Mouse (Mus musculus) G1E (cell line): ENCODE data around the gene Fhl3. TPM values are rescaled to one million over a fixed set of nuclear protein-coding genes. Genes with fewer than 3 reads are reported as not detected.
A peak's percentile ranks its signal among the peaks of the same experiment; 100 is the strongest.
"Not testable (repeated sequence)": the region's sequence is repeated elsewhere in the genome, so short reads cannot be mapped to it uniquely, and the experiment has no call there.

Source experiments
- ATAC-seq: 2 replicates; pipeline ENCODE4 v1.8.0; 2016; ENCODE audit warnings: mild to moderate bottlenecking; ENCODE audit not compliant: insufficient number of reproducible peaks, poor library complexity, low FRiP score, severe bottlenecking; ENCODE audit errors: extremely low read depth
- DNase-seq: peaks from one replicate; pipeline ENCODE4 v3.0.0; 2012; ENCODE audit warnings: low spot score
- H3K27me3 ChIP-seq: 2 replicates; pipeline ENCODE4 v1.6.1; 2012; ENCODE audit warnings: mild to moderate bottlenecking, low read length, inconsistent platforms; ENCODE audit not compliant: insufficient read depth
- H3K36me3 ChIP-seq: replicated peaks from 2 replicates; pipeline ENCODE3; 2012; ENCODE audit warnings: mild to moderate bottlenecking, inconsistent platforms
- H3K4me1 ChIP-seq: 2 replicates; pipeline ENCODE4 v1.6.1; 2012; ENCODE audit warnings: low read depth, low read length, inconsistent platforms, mixed read lengths; ENCODE audit not compliant: insufficient read depth
- H3K4me3 ChIP-seq: 2 replicates; pipeline ENCODE4 v1.5.1; 2012; ENCODE audit warnings: low read depth, mild to moderate bottlenecking, inconsistent platforms, low read length, moderate library complexity, mixed read lengths
- H3K9me3 ChIP-seq: replicated peaks from 2 replicates; pipeline ENCODE4 v1.6.1; 2012; ENCODE audit warnings: inconsistent platforms
- CTCF ChIP-seq: IDR thresholded peaks from 2 replicates; pipeline ENCODE4 v1.5.1; 2012; ENCODE audit warnings: low read depth, low read length, inconsistent platforms, mixed read lengths
- GATA1 ChIP-seq: IDR thresholded peaks from 2 replicates; pipeline ENCODE4 v1.6.1; 2012; ENCODE audit warnings: borderline replicate concordance, low read length, inconsistent platforms, mixed read lengths
- GATA2 ChIP-seq: IDR thresholded peaks from 2 replicates; pipeline ENCODE4 v1.6.1; 2012; ENCODE audit warnings: low read depth, low read length, inconsistent platforms, borderline replicate concordance
- POLR2AphosphoS5 ChIP-seq: IDR thresholded peaks from 2 replicates; pipeline ENCODE4 v1.6.1; 2012; ENCODE audit warnings: low read depth, low read length, inconsistent platforms; ENCODE audit not compliant: insufficient replicate concordance
- TAL1 ChIP-seq: conservative IDR thresholded peaks from 2 replicates; pipeline ENCODE4 v1.6.1; 2012; ENCODE audit warnings: low read depth, low read length, inconsistent platforms, mixed read lengths
- polyA plus RNA-seq: library from polyadenylated mRNA; stranded (reverse); fragments of >175 nt; gene quantifications from 2 replicates; pipeline ENCODE4 v1.2.3, GENCODE M21; 2012
- total RNA-seq, 2 experiments: library from RNA; stranded (forward) in 1 of 2; stranded (reverse) in 1 of 2; fragments of 200-1000 nt in 1 of 2; fragments of >200 nt in 1 of 2; fragmentation: Nextera tagmentation in 1 of 2; gene quantifications; 2 replicates each; pipeline ENCODE4 v1.2.3; 2014 to 2017

Fhl3 gene
- total and polyA plus RNA-seq, 3 experiments: 15.2 to 27.6 (median 22.9) TPM

- peak overlapping the region; percentile 68; the same call in 1 of the 2 replicates for H3K4me3 ChIP-seq
- ATAC-seq (peak; percentile 52), DNase-seq (peak; percentile 59)
- H3K27me3 ChIP-seq: no peaks in the 10 kb centered on the region
- peaks cover 57% of the 10 kb centered on the region for H3K36me3 ChIP-seq
- TF ChIP-seq POLR2AphosphoS5 (no peak), GATA2 (no peak), TAL1 (no peak), CTCF (no peak), GATA1 (no peak)
- H3K9me3 ChIP-seq: peaks cover 4% of the 10 kb centered on the region; the same call in 1 of the 2 replicates
- H3K4me1 ChIP-seq: peaks cover 79% of the 10 kb centered on the region
Observed at GRCm38 (mm10) chr4:124703406-124703805, 2.9 kb downstream of the Fhl3 start.

GRCm38 (mm10) chr4:124703881-124704796, 3.6 kb downstream of the Fhl3 start:
- ATAC-seq (no peak), DNase-seq (no peak)
- H3K27me3 ChIP-seq: no peaks in the 10 kb centered on the region
- peak overlapping the region; percentile 68; the same call in 1 of the 2 replicates for H3K4me3 ChIP-seq
- H3K9me3 ChIP-seq: peaks cover 4% of the 10 kb centered on the region; the same call in 1 of the 2 replicates
- TF ChIP-seq CTCF (no peak), TAL1 (no peak), GATA2 (no peak), POLR2AphosphoS5 (no peak), GATA1 (no peak)
- peaks cover 86% of the 10 kb centered on the region for H3K4me1 ChIP-seq
- H3K36me3 ChIP-seq: peaks cover 54% of the 10 kb centered on the region

GRCm38 (mm10) chr4:124704797-124705474, 4.4 kb downstream of the Fhl3 start:
- Histone ChIP-seq H3K27me3 (no peaks in the 10 kb centered on the region), H3K36me3 (peaks cover 55% of the 10 kb centered on the region), H3K4me3 (peak overlapping the region; percentile 31; the same call in 1 of the 2 replicates), H3K9me3 (peaks cover 4% of the 10 kb centered on the region; the same call in 1 of the 2 replicates), H3K4me1 (peaks cover 86% of the 10 kb centered on the region)
- no peak for DNase-seq
- TF ChIP-seq CTCF (no peak), TAL1 (no peak), GATA2 (no peak), POLR2AphosphoS5 (no peak), GATA1 (no peak)
- ATAC-seq: no peak

DNA sequence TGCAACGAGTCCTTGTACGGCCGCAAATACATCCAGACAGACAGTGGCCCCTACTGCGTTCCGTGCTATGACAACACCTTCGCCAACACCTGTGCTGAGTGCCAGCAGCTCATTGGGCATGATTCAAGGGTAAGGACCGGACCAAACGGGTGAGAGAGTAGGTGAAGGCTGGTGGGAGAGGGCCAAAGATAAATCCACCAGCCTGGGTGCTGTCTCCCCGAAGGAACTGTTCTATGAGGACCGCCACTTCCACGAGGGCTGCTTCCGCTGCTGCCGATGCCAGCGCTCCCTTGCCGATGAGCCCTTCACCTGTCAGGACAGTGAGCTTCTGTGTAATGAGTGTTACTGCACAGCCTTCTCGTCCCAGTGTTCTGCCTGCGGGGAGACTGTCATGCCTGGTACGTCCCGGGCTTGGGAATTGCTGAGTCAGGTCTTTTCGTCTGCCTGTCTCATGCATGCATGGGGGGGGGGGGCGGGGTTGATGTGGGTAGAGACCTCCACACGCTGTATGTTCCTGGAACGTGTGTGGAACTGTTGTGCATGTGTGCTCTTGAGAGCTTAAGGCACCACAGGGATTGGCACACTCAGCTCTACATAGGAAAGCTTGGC, 5.3 kb downstream of the Fhl3 start:
- peaks cover 89% of the 10 kb centered on the region for H3K4me1 ChIP-seq
- peaks cover 4% of the 10 kb centered on the region; the same call in 1 of the 2 replicates for H3K9me3 ChIP-seq
- no peak for TF ChIP-seq TAL1
- TF ChIP-seq GATA2: no peak
- H3K4me3 ChIP-seq: no peak overlapping the region; the same call in 1 of the 2 replicates
- ATAC-seq (no peak), DNase-seq (no peak)
- H3K36me3 ChIP-seq: peaks cover 58% of the 10 kb centered on the region
- no peaks in the 10 kb centered on the region for H3K27me3 ChIP-seq

- Histone ChIP-seq H3K36me3 (peaks cover 57% of the 10 kb centered on the region), H3K4me1 (peaks cover 78% of the 10 kb centered on the region), H3K4me3 (peak overlapping the region; percentile 23; the same call in 1 of the 2 replicates)
- not testable (repeated sequence) for ATAC-seq, H3K27me3 ChIP-seq, H3K9me3 ChIP-seq, DNase-seq
Observed at GRCm38 (mm10) chr4:124707381-124708199, 7.1 kb downstream of the Fhl3 start.

DNA sequence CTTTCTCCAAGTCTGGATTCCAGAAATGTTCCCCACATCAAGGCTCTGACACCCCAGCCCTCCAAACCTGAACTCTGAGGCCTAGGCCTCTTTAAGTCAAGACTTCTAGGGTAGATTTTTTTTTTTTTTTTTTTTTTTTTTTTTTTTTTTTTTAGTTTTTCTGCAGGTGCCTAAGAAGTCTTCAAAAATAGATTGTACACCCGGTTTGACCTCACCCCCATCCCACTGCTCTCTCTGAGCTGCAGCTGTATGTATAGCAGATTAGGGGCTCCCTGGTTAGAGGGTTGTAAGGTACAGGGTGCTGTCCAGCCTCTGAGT, 7.7 kb downstream of the Fhl3 start:
- ATAC-seq, H3K9me3 ChIP-seq, H3K27me3 ChIP-seq, DNase-seq: not testable (repeated sequence)
- H3K4me1 ChIP-seq: peaks cover 75% of the 10 kb centered on the region
- peak overlapping the region; percentile 71; the same call in 1 of the 2 replicates for H3K4me3 ChIP-seq
- peaks cover 57% of the 10 kb centered on the region for H3K36me3 ChIP-seq
